Mouse (Mus musculus) C2C12 (cell line): Measurements from ENCODE around the gene Ddx24. TPM values are rescaled to one million over a fixed set of nuclear protein-coding genes. Genes with fewer than 3 reads are reported as not detected.
A peak's percentile ranks its signal among the peaks of the same experiment; 100 is the strongest.

Experiments
- H3K27me3 ChIP-seq: one replicate; pipeline ENCODE4 v1.6.1; 2011; ENCODE audit not compliant: control insufficient read depth, insufficient read depth, insufficient read length
- H3K36me3 ChIP-seq: one replicate; pipeline ENCODE4 v1.6.1; 2011; ENCODE audit not compliant: control insufficient read depth, insufficient read depth
- H3K4me3 ChIP-seq: one replicate; pipeline ENCODE4 v1.5.1; 2011; ENCODE audit warnings: mild to moderate bottlenecking, control low read depth; ENCODE audit not compliant: poor library complexity, insufficient read depth, severe bottlenecking
- H3K79me2 ChIP-seq: one replicate; pipeline ENCODE4 v1.6.1; 2011; ENCODE audit not compliant: control insufficient read depth, insufficient read depth
- H3K79me3 ChIP-seq: one replicate; pipeline ENCODE4 v1.6.1; 2011; ENCODE audit warnings: low read depth, control low read depth
- H3ac ChIP-seq: one replicate; pipeline ENCODE3; 2011; ENCODE audit warnings: low read depth; ENCODE audit not compliant: control insufficient read depth, insufficient read length
- CEBPB ChIP-seq: IDR thresholded peaks from one replicate; pipeline ENCODE4 v1.6.1; 2011; ENCODE audit warnings: low read depth, mild to moderate bottlenecking, control low read depth, moderate library complexity
- CTCF ChIP-seq: IDR thresholded peaks from one replicate; pipeline ENCODE4 v1.5.1; 2011; ENCODE audit not compliant: control insufficient read depth, insufficient read depth, insufficient read length
- FOSL1 ChIP-seq: IDR thresholded peaks from one replicate; pipeline ENCODE4 v1.8.0; 2011; ENCODE audit warnings: mild to moderate bottlenecking, low read length; ENCODE audit not compliant: poor library complexity, insufficient read depth, severe bottlenecking
- MAX ChIP-seq: IDR thresholded peaks from one replicate; pipeline ENCODE4 v1.6.1; 2011; ENCODE audit warnings: mild to moderate bottlenecking, control low read depth
- MYOD1 ChIP-seq: IDR thresholded peaks from one replicate; pipeline ENCODE4 v1.6.1; 2011; ENCODE audit warnings: low read depth; ENCODE audit not compliant: control insufficient read depth, insufficient read length
- MYOG ChIP-seq: IDR thresholded peaks from one replicate; pipeline ENCODE4 v1.6.1; 2011; ENCODE audit not compliant: control insufficient read depth, insufficient read length; ENCODE audit errors: extremely low read depth
- USF1 ChIP-seq: IDR thresholded peaks from one replicate; pipeline ENCODE4 v1.6.1; 2011; ENCODE audit warnings: low read depth, mild to moderate bottlenecking, control low read depth, moderate library complexity
- polyA plus RNA-seq: library from polyadenylated mRNA; unstranded; fragments of >200 nt; fragmentation: generic; extraction: Trizol; gene quantifications from one replicate; pipeline ENCODE4 v1.2.1, GENCODE M21; 2012; ENCODE audit warnings: missing spikeins

The Ddx24 gene
- polyA plus RNA-seq, 1 experiment = 68.6 TPM

GRCm38 (mm10) chr12:103376774-103377173 is 48.9 kb downstream of the Ddx24 start:
- Histone ChIP-seq H3K79me2 (no peaks in the 10 kb centered on the region), H3K79me3 (no peaks in the 10 kb centered on the region), H3K36me3 (no peaks in the 10 kb centered on the region), H3ac (no peak overlapping the region), H3K27me3 (no peaks in the 10 kb centered on the region), H3K4me3 (no peak overlapping the region)
- TF ChIP-seq CTCF (no peak), CEBPB (no peak), MYOD1 (no peak), FOSL1 (no peak), MAX (no peak), USF1 (no peak), MYOG (no peak)

- Histone ChIP-seq H3K4me3 (no peak overlapping the region), H3K27me3 (no peaks in the 10 kb centered on the region), H3K79me3 (no peaks in the 10 kb centered on the region), H3K36me3 (no peaks in the 10 kb centered on the region), H3ac (no peak overlapping the region), H3K79me2 (no peaks in the 10 kb centered on the region)
- TF ChIP-seq USF1 = no peak
- TF ChIP-seq CEBPB = no peak
- no peak for TF ChIP-seq CTCF
- TF ChIP-seq FOSL1 = no peak
- no peak for TF ChIP-seq MAX
- TF ChIP-seq MYOG = no peak
- TF ChIP-seq MYOD1 = no peak
These were observed 49.5 kb downstream of the Ddx24 start for GRCm38 (mm10) chr12:103376124-103376523.

DNA sequence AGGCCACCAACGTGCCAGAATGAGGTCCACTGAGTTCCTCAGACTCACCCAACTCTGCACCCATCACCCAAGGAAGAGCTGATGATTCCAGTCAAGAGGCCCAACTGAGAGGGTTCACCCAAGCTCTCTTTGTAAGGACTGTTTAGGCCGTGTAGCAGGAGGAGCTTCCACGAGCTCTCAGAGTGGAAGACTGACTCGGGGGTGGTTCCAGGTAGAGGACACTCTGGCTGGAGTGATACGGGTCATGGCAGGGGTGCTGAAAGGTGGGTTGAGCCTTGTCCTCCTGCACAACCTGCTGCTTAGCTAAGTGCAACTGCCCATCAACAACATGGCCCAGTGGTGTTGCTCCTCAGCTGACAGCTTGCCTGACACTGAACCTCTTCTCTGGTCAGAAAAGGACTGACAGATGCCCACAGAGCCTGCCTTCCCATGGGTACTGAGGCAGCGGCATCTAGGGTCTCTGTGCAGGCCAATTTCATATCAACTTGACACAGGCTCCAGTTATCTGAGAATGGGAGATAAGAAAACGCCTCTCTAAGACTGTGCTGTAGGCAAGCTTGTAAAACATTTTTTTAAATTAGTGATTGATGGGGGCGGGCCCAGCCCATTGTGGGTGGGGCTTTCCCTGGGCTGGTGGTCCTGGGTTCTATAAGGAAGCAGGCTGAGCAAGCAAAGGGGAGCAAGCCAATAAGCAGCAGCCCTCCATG is 51.9 kb downstream of the Ddx24 start:
- no peak overlapping the region for H3K4me3 ChIP-seq

GRCm38 (mm10) chr12:103371711-103372110 is 53.9 kb downstream of the Ddx24 start:
- Histone ChIP-seq H3ac (no peak overlapping the region), H3K4me3 (no peak overlapping the region), H3K27me3 (no peaks in the 10 kb centered on the region), H3K79me3 (no peaks in the 10 kb centered on the region), H3K79me2 (no peaks in the 10 kb centered on the region), H3K36me3 (no peaks in the 10 kb centered on the region)
- TF ChIP-seq MAX (no peak), CTCF (peak; percentile 68)

More for the DNA sequence above, 51.9 kb downstream of the Ddx24 start:
- no peak overlapping the region for H3ac ChIP-seq
- H3K36me3 ChIP-seq = no peaks in the 10 kb centered on the region
- H3K27me3 ChIP-seq = no peaks in the 10 kb centered on the region
- H3K79me2 ChIP-seq = no peaks in the 10 kb centered on the region
- no peak for TF ChIP-seq FOSL1
- no peak for TF ChIP-seq CTCF
- TF ChIP-seq MYOD1 = no peak
- no peak for TF ChIP-seq MAX
- no peak for TF ChIP-seq CEBPB
- TF ChIP-seq USF1 = no peak
- TF ChIP-seq MYOG = no peak
- H3K79me3 ChIP-seq = no peaks in the 10 kb centered on the region

GRCm38 (mm10) chr12:103370861-103371260 is 54.8 kb downstream of the Ddx24 start:
- H3ac ChIP-seq = no peak overlapping the region
- H3K4me3 ChIP-seq = no peak overlapping the region
- no peaks in the 10 kb centered on the region for H3K79me2 ChIP-seq
- H3K36me3 ChIP-seq = no peaks in the 10 kb centered on the region
- TF ChIP-seq FOSL1 = no peak
- no peak for TF ChIP-seq USF1
- no peak for TF ChIP-seq MYOD1
- no peak for TF ChIP-seq MAX
- TF ChIP-seq MYOG = no peak
- TF ChIP-seq CEBPB = no peak
- TF ChIP-seq CTCF = no peak
- no peaks in the 10 kb centered on the region for H3K79me3 ChIP-seq
- H3K27me3 ChIP-seq = peaks cover 5% of the 10 kb centered on the region

DNA sequence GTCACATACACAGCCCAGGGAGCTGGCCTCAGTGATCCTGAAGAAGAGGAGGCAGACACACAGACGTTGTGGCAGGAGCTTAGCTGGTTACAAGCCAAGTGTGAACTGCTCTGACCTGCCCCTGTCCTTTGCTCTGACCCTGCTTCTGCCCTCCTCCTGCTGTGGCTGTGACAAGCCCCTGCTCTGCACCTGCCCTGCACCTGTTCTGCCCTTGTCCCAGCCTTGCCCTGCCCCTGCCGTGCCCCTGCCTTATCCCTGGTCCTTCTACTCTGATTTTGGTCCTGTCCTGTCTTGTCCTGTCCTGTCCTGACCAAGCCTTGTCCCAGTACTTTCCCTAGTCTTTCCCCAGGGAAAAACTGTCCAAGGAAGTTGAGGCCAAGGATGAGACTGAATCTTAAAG is 56.9 kb downstream of the Ddx24 start:
- Histone ChIP-seq H3K4me3 (no peak overlapping the region), H3K27me3 (peaks cover 5% of the 10 kb centered on the region), H3K79me2 (no peaks in the 10 kb centered on the region), H3K79me3 (no peaks in the 10 kb centered on the region), H3ac (no peak overlapping the region), H3K36me3 (no peaks in the 10 kb centered on the region)
- TF ChIP-seq CTCF (no peak), FOSL1 (no peak), MYOG (no peak), MYOD1 (no peak), CEBPB (no peak), USF1 (no peak), MAX (no peak)
